Mouse (Mus musculus) CH12.LX (cell line): ENCODE results near the gene Cipc. TPM values are rescaled to one million over a fixed set of nuclear protein-coding genes. Genes with fewer than 3 reads are reported as not detected.

Experiments
- DNase-seq: peaks from one replicate; pipeline ENCODE4 v3.0.0-alpha.2; 2013; ENCODE audit errors: extremely low read depth
- H3K27ac ChIP-seq: 2 replicates; pipeline ENCODE4 v1.5.1; 2012; ENCODE audit warnings: low read depth, mild to moderate bottlenecking, control low read depth, moderate library complexity; ENCODE audit not compliant: insufficient read depth
- H3K27me3 ChIP-seq: replicated peaks from 2 replicates; pipeline ENCODE3; 2012; ENCODE audit warnings: inconsistent platforms
- H3K36me3 ChIP-seq, 2 experiments: replicated peaks in 1 of 2; 2 replicates each; pipeline versions ENCODE3 to v1.6.1; 2012; ENCODE audit warnings: inconsistent platforms in 1 of 2, low read length in 1 of 2, mild to moderate bottlenecking in 1 of 2, mixed read lengths in 1 of 2, moderate library complexity in 1 of 2; ENCODE audit not compliant: control insufficient read depth in 1 of 2, insufficient read depth in 1 of 2
- H3K4me1 ChIP-seq, 2 experiments: 2 replicates each; pipeline ENCODE4 v1.6.1; 2012; ENCODE audit warnings: inconsistent platforms in 1 of 2, moderate library complexity in 1 of 2; ENCODE audit not compliant: insufficient read depth in 2 of 2, control insufficient read depth in 1 of 2
- H3K4me2 ChIP-seq: 2 replicates; pipeline ENCODE4 v1.6.1; 2012; ENCODE audit warnings: low read depth, mild to moderate bottlenecking, control low read depth; ENCODE audit not compliant: poor library complexity, insufficient read depth, severe bottlenecking
- H3K4me3 ChIP-seq, 3 experiments: fragments of 150-350 bp in 1 of 3; sonication (generic) in 1 of 3; replicated peaks in 1 of 3; 2 replicates each; pipeline versions ENCODE3 to v1.5.1; 2011 to 2012; ENCODE audit warnings: low read depth in 2 of 3, low read length in 2 of 3, mild to moderate bottlenecking in 2 of 3, moderate library complexity in 2 of 3, control low read depth in 1 of 3, improper control_type of control experiment in 1 of 3, inconsistent platforms in 1 of 3, mixed read lengths in 1 of 3; ENCODE audit not compliant: poor library complexity in 1 of 3
- H3K79me2 ChIP-seq: replicated peaks from 2 replicates; pipeline ENCODE4 v1.6.1; 2012; ENCODE audit warnings: mild to moderate bottlenecking, moderate library complexity; ENCODE audit not compliant: control insufficient read depth, poor library complexity, insufficient read depth, severe bottlenecking; ENCODE audit errors: extremely low read depth
- H3K9ac ChIP-seq: 2 replicates; pipeline ENCODE4 v1.6.1; 2012; ENCODE audit warnings: low read depth, mild to moderate bottlenecking, control low read depth, moderate library complexity; ENCODE audit not compliant: insufficient read depth
- H3K9me3 ChIP-seq: replicated peaks from 2 replicates; pipeline ENCODE3; 2012; ENCODE audit warnings: low read length, inconsistent platforms, mixed read lengths
- CHD1 ChIP-seq: IDR thresholded peaks from 2 replicates; pipeline ENCODE4 v1.6.1; 2012; ENCODE audit warnings: low read depth, low read length, improper control_type of control experiment, inconsistent platforms
- CTCF ChIP-seq, 2 experiments: IDR thresholded peaks in 1 of 2; conservative IDR thresholded peaks in 1 of 2; 2 replicates each; pipeline ENCODE4 v1.5.1; 2011 to 2012; ENCODE audit warnings: low read depth in 2 of 2, low read length in 2 of 2, improper control_type of control experiment in 1 of 2, inconsistent platforms in 1 of 2, mild to moderate bottlenecking in 1 of 2, moderate library complexity in 1 of 2
- EP300 ChIP-seq: IDR thresholded peaks from 2 replicates; pipeline ENCODE4 v1.6.1; 2011; ENCODE audit warnings: low read length, improper control_type of control experiment
- ETS1 ChIP-seq: conservative IDR thresholded peaks from 2 replicates; pipeline ENCODE4 v1.6.1; 2012; ENCODE audit warnings: low read depth, mild to moderate bottlenecking, inconsistent platforms, low read length, improper control_type of control experiment, moderate library complexity
- HCFC1 ChIP-seq: IDR thresholded peaks from 2 replicates; pipeline ENCODE4 v1.6.1; 2012; ENCODE audit warnings: low read depth, mild to moderate bottlenecking, inconsistent platforms, low read length, improper control_type of control experiment
- IRF4 ChIP-seq: IDR thresholded peaks from 2 replicates; pipeline ENCODE4 v1.6.1; 2014; ENCODE audit warnings: low read depth, mild to moderate bottlenecking, inconsistent platforms, low read length, improper control_type of control experiment
- JUN ChIP-seq: IDR thresholded peaks from 2 replicates; pipeline ENCODE4 v1.6.1; 2011; ENCODE audit warnings: low read depth, mild to moderate bottlenecking, low read length, improper control_type of control experiment, moderate library complexity; ENCODE audit not compliant: insufficient read depth
- JUND ChIP-seq: conservative IDR thresholded peaks from 2 replicates; pipeline ENCODE4 v1.6.1; 2011; ENCODE audit warnings: low read depth, low read length, improper control_type of control experiment
- MAFK ChIP-seq: IDR thresholded peaks from 2 replicates; pipeline ENCODE4 v1.6.1; 2011; ENCODE audit warnings: low read length, improper control_type of control experiment; ENCODE audit not compliant: insufficient replicate concordance
- MAX ChIP-seq: IDR thresholded peaks from 2 replicates; pipeline ENCODE4 v1.6.1; 2011; ENCODE audit warnings: low read length, improper control_type of control experiment
- MEF2A ChIP-seq: IDR thresholded peaks from 2 replicates; pipeline ENCODE4 v1.6.1; 2014; ENCODE audit warnings: low read depth, mild to moderate bottlenecking, inconsistent platforms, low read length, improper control_type of control experiment, borderline replicate concordance
- MYC ChIP-seq: IDR thresholded peaks from 2 replicates; pipeline ENCODE4 v1.6.1; 2011; ENCODE audit warnings: low read depth, mild to moderate bottlenecking, improper control_type of control experiment, low read length
- NELFE ChIP-seq: IDR thresholded peaks from 2 replicates; pipeline ENCODE4 v1.6.1; 2011; ENCODE audit warnings: low read depth, low read length, improper control_type of control experiment
- NRF1 ChIP-seq: IDR thresholded peaks from 2 replicates; pipeline ENCODE4 v1.6.1; 2014; ENCODE audit warnings: low read depth, mild to moderate bottlenecking, inconsistent platforms, low read length, improper control_type of control experiment, moderate library complexity
- POLR2A ChIP-seq: IDR thresholded peaks from 2 replicates; pipeline ENCODE4 v1.6.1; 2011; ENCODE audit warnings: low read depth, mild to moderate bottlenecking, improper control_type of control experiment, low read length
- POLR2AphosphoS2 ChIP-seq: IDR thresholded peaks from 2 replicates; pipeline ENCODE4 v1.6.1; 2011; ENCODE audit warnings: low read depth, low read length, improper control_type of control experiment
- RAD21 ChIP-seq: IDR thresholded peaks from 2 replicates; pipeline ENCODE4 v1.6.1; 2011; ENCODE audit warnings: low read depth, mild to moderate bottlenecking, low read length, improper control_type of control experiment, moderate library complexity
- SIN3A ChIP-seq: IDR thresholded peaks from 2 replicates; pipeline ENCODE4 v1.6.1; 2012; ENCODE audit warnings: low read length, improper control_type of control experiment, inconsistent platforms
- SMC3 ChIP-seq: IDR thresholded peaks from 2 replicates; pipeline ENCODE4 v1.6.1; 2011; ENCODE audit warnings: low read depth, low read length, improper control_type of control experiment
- USF2 ChIP-seq: conservative IDR thresholded peaks from 2 replicates; pipeline ENCODE4 v1.6.1; 2011; ENCODE audit warnings: low read depth, low read length, improper control_type of control experiment
- ZC3H11A ChIP-seq: IDR thresholded peaks from 2 replicates; pipeline ENCODE4 v1.6.1; 2012; ENCODE audit warnings: low read depth, mild to moderate bottlenecking, inconsistent platforms, low read length, improper control_type of control experiment
- ZMIZ1 ChIP-seq: IDR thresholded peaks from 2 replicates; pipeline ENCODE4 v1.6.1; 2012; ENCODE audit warnings: low read depth, mild to moderate bottlenecking, inconsistent platforms, low read length, improper control_type of control experiment
- ZNF384 ChIP-seq: IDR thresholded peaks from 2 replicates; pipeline ENCODE4 v1.6.1; 2012; ENCODE audit warnings: low read depth, low read length, improper control_type of control experiment, inconsistent platforms
- dilution Hi-C: fragments of 300-500 bp; cut with MboI; formaldehyde crosslinking; loops from 2 replicates; pipeline ENCODE4 v1.14.3; 2020; ENCODE audit warnings: low sequenced_read_pairs; ENCODE audit not compliant: extremely low pct_unique_long_range_greater_than_20kb, extremely low pct_ligation_motif_present
- in situ Hi-C: fragments of 300-500 bp; cut with MboI; formaldehyde crosslinking; loops from 3 replicates; pipeline ENCODE4 v1.14.3; 2019; ENCODE audit warnings: low sequenced_read_pairs, low pct_ligation_motif_present, low pct_unique_long_range_greater_than_20kb, mixed read lengths
- polyA plus RNA-seq: library from polyadenylated mRNA; unstranded; fragments of >175 nt; gene quantifications from 2 replicates; pipeline ENCODE4 v1.2.1, GENCODE M21; 2012; ENCODE audit warnings: low read depth; ENCODE audit not compliant: insufficient read length
- total RNA-seq, 2 experiments: library from RNA; depleted of rRNA; stranded (reverse); fragments of 300-350 nt in 1 of 2; fragments of >200 nt in 1 of 2; gene quantifications; 2 replicates each; pipeline ENCODE4 v1.2.3; 2012 to 2014

Gene Cipc
- total and polyA plus RNA-seq, 3 experiments, result 15.7 to 20.5 (median 18.7) TPM

- DNase-seq, result peak; percentile 84
- H3K9me3 ChIP-seq, result peaks cover 10% of the 10 kb centered on the region
- dilution Hi-C loops (no loop called here), in situ Hi-C loops (no loop called here)
- H3K4me3 ChIP-seq, result no peak overlapping the region
- TF ChIP-seq NRF1, result peak; percentile 37; the same call in 1 of the 2 replicates
- no peak for TF ChIP-seq ZMIZ1
- peak; percentile 96 to 98 for TF ChIP-seq CTCF (conservative IDR thresholded peaks at IDR 0.05 in 1 of 2, IDR thresholded peaks at IDR 0.05 in 1 of 2; ENCODE audit: low read depth in 2 of 2, low read length in 2 of 2)
- TF ChIP-seq MYC, result 0 out of 2 replicates have a peak, but pooled peaks have one; percentile 52
- 0 out of 2 replicates have a peak, but pooled peaks have one; percentile 31 for TF ChIP-seq IRF4
- no peak for TF ChIP-seq POLR2AphosphoS2
- 0 out of 2 replicates have a peak, but pooled peaks have one; percentile 35 for TF ChIP-seq MAX
- peak; percentile 52; the same call in 1 of the 2 replicates for TF ChIP-seq NELFE
- TF ChIP-seq MEF2A, result peak; percentile 47; the same call in 1 of the 2 replicates
- peak; percentile 33; the same call in 1 of the 2 replicates for TF ChIP-seq JUND
- TF ChIP-seq SIN3A, result peak; percentile 58; the same call in 1 of the 2 replicates
- peak; percentile 98 for TF ChIP-seq ZC3H11A
- peak; percentile 99 for TF ChIP-seq SMC3
- no peak for TF ChIP-seq EP300
- TF ChIP-seq ZNF384, result no peak
- H3K27ac ChIP-seq, result no peak overlapping the region
- H3K36me3 ChIP-seq, result no peaks in the 10 kb centered on the region
- no peak overlapping the region for H3K4me2 ChIP-seq
- H3K27me3 ChIP-seq, result no peaks in the 10 kb centered on the region
- H3K79me2 ChIP-seq, result no peaks in the 10 kb centered on the region
- H3K4me1 ChIP-seq, result 0 out of 4 replicates have a peak, but pooled peaks cover 0 to 4% of the 10 kb centered on the region in 2 experiments
- no peak overlapping the region for H3K9ac ChIP-seq
Observed at GRCm38 (mm10) chr12:86923837-86924236, 23.0 kb upstream of the Cipc start.

GRCm38 (mm10) chr12:86930934-86931729 is 15.7 kb upstream of the Cipc start:
- Histone ChIP-seq H3K9ac (no peak overlapping the region), H3K27ac (no peak overlapping the region), H3K9me3 (peaks cover 18% of the 10 kb centered on the region), H3K4me2 (no peak overlapping the region), H3K4me1 (0 out of 4 replicates have a peak, but pooled peaks cover 0 to 3% of the 10 kb centered on the region in 2 experiments), H3K27me3 (no peaks in the 10 kb centered on the region), H3K4me3 (no peak overlapping the region), H3K79me2 (no peaks in the 10 kb centered on the region), H3K36me3 (no peaks in the 10 kb centered on the region)
- no peak for TF ChIP-seq CHD1
- no peak for TF ChIP-seq RAD21
- no peak for TF ChIP-seq NRF1
- TF ChIP-seq MAFK, result no peak
- no peak for TF ChIP-seq JUN
- no peak for TF ChIP-seq ETS1
- TF ChIP-seq ZC3H11A, result no peak
- no peak for TF ChIP-seq SMC3
- TF ChIP-seq SIN3A, result no peak
- TF ChIP-seq USF2, result no peak
- TF ChIP-seq POLR2A, result no peak
- no peak for TF ChIP-seq HCFC1
- no peak for TF ChIP-seq ZNF384
- TF ChIP-seq IRF4, result no peak
- DNase-seq, result no peak
- in situ Hi-C loops, result loop anchor here (10.0 kb wide), 1 partner anchor 156 kb away; no protein-coding TSS in a partner anchor
- dilution Hi-C loops, result no loop called here
